Mouse (Mus musculus) bone marrow, adult 2 months (tissue): Measurements from ENCODE around the gene Syt6. TPM values are rescaled to one million over a fixed set of nuclear protein-coding genes. Genes with fewer than 3 reads are reported as not detected.

Source experiments
- H3K27ac ChIP-seq: fragments of 200-500 bp; 2 replicates; pipeline ENCODE4 v1.5.1; 2012; ENCODE audit warnings: low read depth, mild to moderate bottlenecking, control low read depth, inconsistent platforms, low read length; ENCODE audit not compliant: control insufficient read depth, poor library complexity, insufficient read depth
- H3K4me1 ChIP-seq: fragments of 200-500 bp; 2 replicates; pipeline ENCODE4 v1.6.1; 2011; ENCODE audit warnings: low read length; ENCODE audit not compliant: control insufficient read depth, insufficient read depth
- H3K4me3 ChIP-seq: fragments of 200-500 bp; replicated peaks from 2 replicates; pipeline ENCODE3; 2011; ENCODE audit warnings: mild to moderate bottlenecking, low read depth, low read length, control low read depth; ENCODE audit not compliant: control insufficient read depth
- CTCF ChIP-seq: fragments of 200-500 bp; IDR thresholded peaks from 2 replicates; pipeline ENCODE4 v1.5.1; 2011; ENCODE audit warnings: low read length, control low read depth; ENCODE audit not compliant: control insufficient read depth, insufficient read depth
- POLR2A ChIP-seq: fragments of 200-500 bp; IDR thresholded peaks from 2 replicates; pipeline ENCODE4 v1.6.1; 2011; ENCODE audit warnings: low read depth, mild to moderate bottlenecking, control low read depth, low read length, borderline replicate concordance; ENCODE audit not compliant: control insufficient read depth
- WGBS: fragments of 180-500 bp; shearing (Covaris S2); methylation state at CpG from one replicate; pipeline ENCODE4 v1.1.7; 2018; 5-methylcytosine and 5-hydroxymethylcytosine counted together
- polyA plus RNA-seq: library from polyadenylated mRNA; stranded (reverse); fragments of >200 nt; gene quantifications from 2 replicates; pipeline ENCODE4 v1.2.4, GENCODE M21; 2011; ENCODE audit warnings: low replicate concordance; ENCODE audit not compliant: missing spikeins, insufficient read depth, insufficient read length

Syt6 gene
- polyA plus RNA-seq, 1 experiment: 1.3 TPM

GRCm38 (mm10) chr3:103610231-103610630, 35.2 kb downstream of the Syt6 start:
- Histone ChIP-seq H3K4me3 (no peak overlapping the region), H3K4me1 (no peaks in the 10 kb centered on the region), H3K27ac (no peak overlapping the region)
- no peak for TF ChIP-seq POLR2A
- no peak for TF ChIP-seq CTCF
- 86% methylated on average over 5 of the region's 5 CpGs for WGBS

- TF ChIP-seq CTCF (no peak), POLR2A (no peak)
- no peak overlapping the region for H3K4me3 ChIP-seq
- H3K4me1 ChIP-seq: no peaks in the 10 kb centered on the region; the same call in 1 of the 2 replicates
- H3K27ac ChIP-seq: no peak overlapping the region
- 66% methylated on average over 9 of the region's 9 CpGs for WGBS
These were observed 37.8 kb downstream of the Syt6 start for GRCm38 (mm10) chr3:103612636-103613355.

- Histone ChIP-seq H3K4me1 (no peaks in the 10 kb centered on the region; the same call in 1 of the 2 replicates), H3K4me3 (no peak overlapping the region), H3K27ac (no peak overlapping the region)
- TF ChIP-seq CTCF (no peak), POLR2A (no peak)
- WGBS: 73% methylated on average over 4 of the region's 4 CpGs
These were observed 40.6 kb downstream of the Syt6 start for GRCm38 (mm10) chr3:103615621-103616020.

GRCm38 (mm10) chr3:103616981-103617380, 42.0 kb downstream of the Syt6 start:
- Histone ChIP-seq H3K27ac (no peak overlapping the region), H3K4me3 (no peak overlapping the region), H3K4me1 (no peaks in the 10 kb centered on the region; the same call in 1 of the 2 replicates)
- 30% methylated on average over 6 of the region's 6 CpGs for WGBS
- no peak for TF ChIP-seq POLR2A
- no peak for TF ChIP-seq CTCF

- H3K4me1 ChIP-seq: no peaks in the 10 kb centered on the region; the same call in none of the 2 replicates
- no peak overlapping the region for H3K27ac ChIP-seq
- no peak overlapping the region for H3K4me3 ChIP-seq
- TF ChIP-seq CTCF (no peak), POLR2A (no peak)
- WGBS: 69% methylated on average over 11 of the region's 11 CpGs
These were observed 45.1 kb downstream of the Syt6 start for GRCm38 (mm10) chr3:103620101-103620500.

- Histone ChIP-seq H3K4me3 (no peak overlapping the region), H3K4me1 (no peaks in the 10 kb centered on the region; the same call in 1 of the 2 replicates), H3K27ac (no peak overlapping the region)
- TF ChIP-seq CTCF (no peak), POLR2A (no peak)
- 65% methylated on average over 10 of the region's 10 CpGs for WGBS
These were observed 49.0 kb downstream of the Syt6 start for GRCm38 (mm10) chr3:103623893-103624470.

- TF ChIP-seq CTCF (no peak), POLR2A (no peak)
- WGBS: under 1% methylated on average over 5 of the region's 5 CpGs
- no peak overlapping the region for H3K4me3 ChIP-seq
- H3K27ac ChIP-seq: no peak overlapping the region
- no peaks in the 10 kb centered on the region; the same call in 1 of the 2 replicates for H3K4me1 ChIP-seq
These were observed 49.6 kb downstream of the Syt6 start for GRCm38 (mm10) chr3:103624591-103625051.

- Histone ChIP-seq H3K27ac (no peak overlapping the region), H3K4me1 (no peaks in the 10 kb centered on the region; the same call in 1 of the 2 replicates), H3K4me3 (no peak overlapping the region)
- 77% methylated on average over 13 of the region's 13 CpGs for WGBS
- TF ChIP-seq POLR2A: no peak
These were observed 50.1 kb downstream of the Syt6 start for GRCm38 (mm10) chr3:103625169-103625568.

- TF ChIP-seq CTCF: 0 out of 2 replicates have a peak, but pooled peaks have one; percentile 20
- no peak for TF ChIP-seq POLR2A
- H3K4me3 ChIP-seq: no peak overlapping the region
- H3K27ac ChIP-seq: no peak overlapping the region
- H3K4me1 ChIP-seq: no peaks in the 10 kb centered on the region; the same call in 1 of the 2 replicates
- 89% methylated on average over 4 of the region's 4 CpGs for WGBS
These were observed 51.5 kb downstream of the Syt6 start for GRCm38 (mm10) chr3:103626481-103626880.
